Mouse (Mus musculus): ENCODE measurements around the gene Sirt7.

DNA sequence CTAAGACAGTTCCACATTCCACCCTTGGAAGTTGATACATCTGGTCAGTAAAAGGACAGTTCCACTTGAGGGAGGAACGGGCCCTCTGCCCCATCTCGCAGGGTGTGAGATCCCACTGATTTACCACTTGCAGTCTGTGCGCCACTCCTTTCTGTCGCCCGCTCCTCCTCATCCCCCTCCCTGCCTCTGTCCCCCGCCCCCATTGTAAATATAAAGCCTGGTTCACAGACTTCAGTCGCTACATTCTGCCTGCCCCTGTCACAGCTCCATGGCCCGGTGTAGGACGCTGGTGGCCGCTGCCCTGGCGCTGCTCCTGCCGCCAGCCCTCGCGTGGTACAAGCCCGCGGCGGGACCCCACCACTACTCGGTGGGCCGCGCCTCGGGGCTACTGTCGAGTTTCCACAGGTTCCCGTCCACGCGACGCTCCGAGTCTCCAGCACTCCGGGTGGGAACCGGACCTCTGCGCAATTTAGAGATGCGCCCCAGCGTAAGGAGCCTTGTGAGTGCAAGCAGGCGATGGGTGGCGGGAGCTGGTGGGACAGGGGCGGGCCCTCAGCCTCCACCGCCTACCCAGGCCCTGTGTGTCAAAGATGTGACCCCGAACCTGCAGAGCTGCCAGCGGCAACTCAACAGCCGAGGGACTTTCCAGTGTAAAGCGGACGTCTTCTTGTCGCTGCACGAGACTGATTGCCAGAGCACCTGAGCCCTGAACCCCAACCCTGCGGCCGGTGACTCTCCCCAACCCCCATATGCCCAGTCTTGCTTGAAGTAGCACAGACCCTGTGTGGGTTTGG is 16.6 kb downstream of the Sirt7 start, which contains the start of gene Npb:
- TF ChIP-seq POLR2A (IDR thresholded peaks at IDR 0.05; ENCODE audit: extremely low read depth, insufficient read depth, low read length), result no peak
- TF ChIP-seq CTCF (IDR thresholded peaks at IDR 0.05; ENCODE audit: extremely low read depth, insufficient read depth, low read length), result no peak

Data from cortical plate, adult 2 months (tissue).